Mouse (Mus musculus): ENCODE data around the gene Tmem168.

Tmem168 gene

GRCm38 (mm10) chr6:13584788-13585187 lies 23.1 kb downstream of the Tmem168 start:
- no peak for DNase-seq

GRCm38 (mm10) chr6:13582075-13582474 lies 25.8 kb downstream of the Tmem168 start:
- DNase-seq, result no peak

- DNase-seq, result no peak
These were observed 42.2 kb downstream of the Tmem168 start for GRCm38 (mm10) chr6:13565734-13566133.

GRCm38 (mm10) chr6:13555266-13555665 lies 52.6 kb downstream of the Tmem168 start:
- no peak for DNase-seq

- DNase-seq, result no peak
These were observed 66.1 kb downstream of the Tmem168 start for GRCm38 (mm10) chr6:13541761-13542160.

- no peak for DNase-seq
These were observed 70.5 kb downstream of the Tmem168 start for GRCm38 (mm10) chr6:13537275-13537964.

All from lung, postnatal 14 days (tissue).